Mouse (Mus musculus) CH12.LX (cell line): ENCODE measurements at regions not wholly inside any gene's neighbourhood (a gene's known extent, or its start where the extent isn't known, plus 50 kb on each side); places are given as distances from the start of the nearest gene placed in this dataset.
A peak's percentile ranks its signal among the peaks of the same experiment; 100 is the strongest.

Experiments
- CHD1 ChIP-seq: IDR thresholded peaks from 2 replicates; pipeline ENCODE4 v1.6.1; 2012; ENCODE audit warnings: low read depth, low read length, improper control_type of control experiment, inconsistent platforms
- CTCF ChIP-seq, 2 experiments: IDR thresholded peaks in 1 of 2; conservative IDR thresholded peaks in 1 of 2; 2 replicates each; pipeline ENCODE4 v1.5.1; 2011 to 2012; ENCODE audit warnings: low read depth in 2 of 2, low read length in 2 of 2, improper control_type of control experiment in 1 of 2, inconsistent platforms in 1 of 2, mild to moderate bottlenecking in 1 of 2, moderate library complexity in 1 of 2
- ELF1 ChIP-seq: IDR thresholded peaks from 2 replicates; pipeline ENCODE4 v1.6.1; 2014; ENCODE audit warnings: low read depth, mild to moderate bottlenecking, inconsistent platforms, low read length, improper control_type of control experiment
- EP300 ChIP-seq: IDR thresholded peaks from 2 replicates; pipeline ENCODE4 v1.6.1; 2011; ENCODE audit warnings: low read length, improper control_type of control experiment
- ETS1 ChIP-seq: conservative IDR thresholded peaks from 2 replicates; pipeline ENCODE4 v1.6.1; 2012; ENCODE audit warnings: low read depth, mild to moderate bottlenecking, inconsistent platforms, low read length, improper control_type of control experiment, moderate library complexity
- GABPA ChIP-seq: IDR thresholded peaks from 2 replicates; pipeline ENCODE4 v1.6.1; 2012; ENCODE audit warnings: low read depth, low read length, improper control_type of control experiment, inconsistent platforms; ENCODE audit not compliant: insufficient replicate concordance
- POLR2A ChIP-seq: IDR thresholded peaks from 2 replicates; pipeline ENCODE4 v1.6.1; 2011; ENCODE audit warnings: low read depth, mild to moderate bottlenecking, improper control_type of control experiment, low read length
- TBP ChIP-seq: conservative IDR thresholded peaks from 2 replicates; pipeline ENCODE4 v1.6.1; 2011; ENCODE audit warnings: low read depth, low read length, improper control_type of control experiment
- USF1 ChIP-seq: IDR thresholded peaks from 2 replicates; pipeline ENCODE4 v1.6.1; 2014; ENCODE audit warnings: low read depth, mild to moderate bottlenecking, inconsistent platforms, low read length, improper control_type of control experiment
- USF2 ChIP-seq: conservative IDR thresholded peaks from 2 replicates; pipeline ENCODE4 v1.6.1; 2011; ENCODE audit warnings: low read depth, low read length, improper control_type of control experiment
- ZNF384 ChIP-seq: IDR thresholded peaks from 2 replicates; pipeline ENCODE4 v1.6.1; 2012; ENCODE audit warnings: low read depth, low read length, improper control_type of control experiment, inconsistent platforms

- TF ChIP-seq POLR2A (no peak), GABPA (no peak), ELF1 (peak; percentile 57), CHD1 (no peak), EP300 (peak; percentile 40), CTCF (conservative IDR thresholded peaks at IDR 0.05 in 1 of 2, IDR thresholded peaks at IDR 0.05 in 1 of 2; ENCODE audit: low read depth in 2 of 2, low read length in 2 of 2) (no peak), ETS1 (no peak), TBP (0 out of 2 replicates have a peak, but pooled peaks have one; percentile 37), ZNF384 (peak; percentile 95), USF1 (no peak), USF2 (no peak)
These were observed 61.0 kb upstream of the Rap1gds1 start for GRCm38 (mm10) chr3:139136044-139136443.
